Mouse (Mus musculus): ENCODE data around the gene Hspa8. TPM values are rescaled to one million over a fixed set of nuclear protein-coding genes. Genes with fewer than 3 reads are reported as not detected.
"Not testable (repeated sequence)": the region's sequence is repeated elsewhere in the genome, so short reads cannot be mapped to it uniquely, and the experiment has no call there.

The Hspa8 gene
- polyA plus RNA-seq, 1 experiment: 1,079 TPM

GRCm38 (mm10) chr9:40783641-40784373 lies 17.0 kb upstream of the Hspa8 start:
- H3K4me3 ChIP-seq (replicated peaks; ENCODE audit: extremely low read depth, low read depth, low read length): no peak overlapping the region
- DNase-seq: peak; percentile 54

GRCm38 (mm10) chr9:40784374-40784967 lies 16.3 kb upstream of the Hspa8 start:
- H3K4me3 ChIP-seq (replicated peaks; ENCODE audit: extremely low read depth, low read depth, low read length): no peak overlapping the region
- TF ChIP-seq CTCF (IDR thresholded peaks at IDR 0.05; ENCODE audit: insufficient read depth, low read length) (no peak), POLR2A (IDR thresholded peaks at IDR 0.05; ENCODE audit: borderline replicate concordance, extremely low read depth, low read depth, low read length) (no peak)
- 24% methylated on average over 9 of the region's 9 CpGs for WGBS

More at GRCm38 (mm10) chr9:40783641-40784373, 17.0 kb upstream of the Hspa8 start:
- 28% methylated on average over 13 of the region's 13 CpGs for WGBS
- no peak for TF ChIP-seq CTCF (IDR thresholded peaks at IDR 0.05; ENCODE audit: insufficient read depth, low read length)
- peak; percentile 50; the same call in 1 of the 2 replicates for TF ChIP-seq POLR2A (IDR thresholded peaks at IDR 0.05; ENCODE audit: borderline replicate concordance, extremely low read depth, low read depth, low read length)
- H3K4me1 ChIP-seq (ENCODE audit: control insufficient read depth, insufficient read depth, low read length): peaks cover 18% of the 10 kb centered on the region

GRCm38 (mm10) chr9:40785452-40785851 lies 15.3 kb upstream of the Hspa8 start:
- DNase-seq: no peak
- H3K4me1 ChIP-seq (ENCODE audit: control insufficient read depth, insufficient read depth, low read length): peaks cover 14% of the 10 kb centered on the region

More at GRCm38 (mm10) chr9:40784374-40784967, 16.3 kb upstream of the Hspa8 start:
- DNase-seq: no peak
- peaks cover 18% of the 10 kb centered on the region for H3K4me1 ChIP-seq (ENCODE audit: control insufficient read depth, insufficient read depth, low read length)

GRCm38 (mm10) chr9:40786820-40787219 lies 14.0 kb upstream of the Hspa8 start:
- not testable (repeated sequence) for H3K4me3 ChIP-seq (replicated peaks; ENCODE audit: extremely low read depth, low read depth, low read length); DNase-seq
- H3K4me1 ChIP-seq (ENCODE audit: control insufficient read depth, insufficient read depth, low read length): peaks cover 14% of the 10 kb centered on the region
- 93% methylated on average over 6 of the region's 6 CpGs for WGBS

More at GRCm38 (mm10) chr9:40785452-40785851, 15.3 kb upstream of the Hspa8 start:
- no peak overlapping the region for H3K4me3 ChIP-seq (replicated peaks; ENCODE audit: extremely low read depth, low read depth, low read length)
- TF ChIP-seq POLR2A (IDR thresholded peaks at IDR 0.05; ENCODE audit: borderline replicate concordance, extremely low read depth, low read depth, low read length): no peak
- no peak for TF ChIP-seq CTCF (IDR thresholded peaks at IDR 0.05; ENCODE audit: insufficient read depth, low read length)
- WGBS: 78% methylated on average over 6 of the region's 6 CpGs

- Histone ChIP-seq H3K4me1 (ENCODE audit: control insufficient read depth, insufficient read depth, low read length) (peaks cover 3% of the 10 kb centered on the region; the same call in 1 of the 2 replicates), H3K4me3 (replicated peaks; ENCODE audit: extremely low read depth, low read depth, low read length) (no peak overlapping the region)
- TF ChIP-seq CTCF (IDR thresholded peaks at IDR 0.05; ENCODE audit: insufficient read depth, low read length): no peak
- no peak for TF ChIP-seq POLR2A (IDR thresholded peaks at IDR 0.05; ENCODE audit: borderline replicate concordance, extremely low read depth, low read depth, low read length)
- WGBS: 55% methylated on average over 5 of the region's 6 CpGs
- DNase-seq: no peak
These were observed 8.7 kb upstream of the Hspa8 start for GRCm38 (mm10) chr9:40791864-40792633.

GRCm38 (mm10) chr9:40793581-40793980 lies 7.2 kb upstream of the Hspa8 start:
- H3K4me3 ChIP-seq (replicated peaks; ENCODE audit: extremely low read depth, low read depth, low read length): no peak overlapping the region
- WGBS: 94% methylated on average over 5 of the region's 5 CpGs
- no peak for TF ChIP-seq CTCF (IDR thresholded peaks at IDR 0.05; ENCODE audit: insufficient read depth, low read length)
- no peak for TF ChIP-seq POLR2A (IDR thresholded peaks at IDR 0.05; ENCODE audit: borderline replicate concordance, extremely low read depth, low read depth, low read length)

GRCm38 (mm10) chr9:40794251-40794650 lies 6.5 kb upstream of the Hspa8 start:
- no peak overlapping the region for H3K4me3 ChIP-seq (replicated peaks; ENCODE audit: extremely low read depth, low read depth, low read length)
- no peak for DNase-seq
- H3K4me1 ChIP-seq (ENCODE audit: control insufficient read depth, insufficient read depth, low read length): peaks cover 6% of the 10 kb centered on the region; the same call in 1 of the 2 replicates
- 57% methylated on average over 5 of the region's 5 CpGs for WGBS
- TF ChIP-seq POLR2A (IDR thresholded peaks at IDR 0.05; ENCODE audit: borderline replicate concordance, extremely low read depth, low read depth, low read length) (no peak), CTCF (IDR thresholded peaks at IDR 0.05; ENCODE audit: insufficient read depth, low read length) (no peak)

More at GRCm38 (mm10) chr9:40793581-40793980, 7.2 kb upstream of the Hspa8 start:
- peaks cover 3% of the 10 kb centered on the region; the same call in 1 of the 2 replicates for H3K4me1 ChIP-seq (ENCODE audit: control insufficient read depth, insufficient read depth, low read length)
- DNase-seq: no peak

GRCm38 (mm10) chr9:40794926-40795325 lies 5.9 kb upstream of the Hspa8 start:
- H3K4me3 ChIP-seq (replicated peaks; ENCODE audit: extremely low read depth, low read depth, low read length): no peak overlapping the region
- H3K4me1 ChIP-seq (ENCODE audit: control insufficient read depth, insufficient read depth, low read length): peaks cover 6% of the 10 kb centered on the region; the same call in 1 of the 2 replicates
- no peak for DNase-seq
- no peak for TF ChIP-seq CTCF (IDR thresholded peaks at IDR 0.05; ENCODE audit: insufficient read depth, low read length)
- 77% methylated on average over 5 of the region's 5 CpGs for WGBS

- no peak for TF ChIP-seq CTCF (IDR thresholded peaks at IDR 0.05; ENCODE audit: insufficient read depth, low read length)
- no peak for TF ChIP-seq POLR2A (IDR thresholded peaks at IDR 0.05; ENCODE audit: borderline replicate concordance, extremely low read depth, low read depth, low read length)
- H3K4me3 ChIP-seq (replicated peaks; ENCODE audit: extremely low read depth, low read depth, low read length): no peak overlapping the region
- peaks cover 6% of the 10 kb centered on the region; the same call in 1 of the 2 replicates for H3K4me1 ChIP-seq (ENCODE audit: control insufficient read depth, insufficient read depth, low read length)
- 63% methylated on average over 2 of the region's 2 CpGs for WGBS
- DNase-seq: no peak
These were observed 5.2 kb upstream of the Hspa8 start for GRCm38 (mm10) chr9:40795562-40795961.

Measured in lung, adult 2 months (tissue).